Mouse (Mus musculus): ENCODE data around the gene Slc35d3.

DNA sequence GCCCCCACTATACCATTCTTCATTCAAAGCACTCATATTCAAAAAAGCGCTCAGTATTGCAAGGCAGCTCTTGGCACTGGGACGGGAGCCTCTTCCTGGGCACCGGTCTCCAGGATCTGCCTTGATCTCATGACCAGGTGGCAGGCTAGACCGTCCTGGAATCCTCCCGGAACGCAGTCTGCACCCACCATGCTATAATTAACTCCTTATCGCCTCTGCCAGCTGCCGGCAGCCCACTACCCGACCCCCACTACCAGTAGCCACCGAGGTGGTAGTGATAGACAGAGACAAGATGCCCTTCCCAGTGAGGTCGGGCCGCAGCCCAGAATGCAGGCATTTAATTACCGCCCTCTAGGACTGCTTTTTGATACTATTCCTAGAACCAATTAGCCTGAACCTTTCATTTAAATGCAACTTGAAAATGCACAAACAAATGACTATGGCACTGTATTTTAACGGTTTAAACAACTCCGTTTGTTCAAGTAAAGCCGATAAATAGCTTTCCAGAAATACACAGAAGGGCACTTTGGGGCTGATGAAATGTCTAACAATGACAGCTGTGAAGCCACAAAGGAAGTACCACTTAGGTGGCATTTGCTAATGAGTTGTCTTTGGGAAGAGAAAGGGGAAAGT lies 32.4 kb downstream of the Slc35d3 start:
- TF ChIP-seq CTCF (IDR thresholded peaks at IDR 0.05; ENCODE audit: insufficient read depth, low read depth, low read length): no peak
- TF ChIP-seq POLR2A (IDR thresholded peaks at IDR 0.05; ENCODE audit: insufficient read depth, low read depth, low read length): no peak
